9 mouse cellular contexts compared by ENCODE assay signal in genomic region chr11:75136666-75137398, GRCm38 (mm10). TPM values are rescaled to one million over a fixed set of nuclear protein-coding genes. Genes with fewer than 3 reads are reported as not detected.
A peak's percentile ranks its signal among the peaks of the same experiment; 100 is the strongest.
DNase-seq lines count a peak whose midpoint lies in the region; ATAC-seq lines count a peak whose summit lies in the region.
"Had no signal": no experiment of that assay in that cellular context is flagged by ENCODE, and none has a peak within 500 bp of the region (broad histone marks: within the 10 kb centered on the region; RNA-seq: fewer than 3 reads in every experiment).

No protein-coding gene starts in this region.

- no peaks in the 10 kb centered on the region for H3K9me3 ChIP-seq in heart, embryonic 10.5 days
- H3K9me3 ChIP-seq in limb, embryonic 13.5 days: no peaks in the 10 kb centered on the region
- H3K9me3 ChIP-seq in forebrain, embryonic 16.5 days (ENCODE audit: control insufficient read depth, low read length): no peaks in the 10 kb centered on the region
- H3K9me3 ChIP-seq: neural tube, embryonic 12.5 days had no signal

- H3K4me3 ChIP-seq in heart, embryonic 10.5 days: no peak overlapping the region
- H3K4me3 ChIP-seq in limb, embryonic 13.5 days: no peak overlapping the region
- H3K4me3 ChIP-seq in forebrain, embryonic 16.5 days (replicated peaks; ENCODE audit: low read length): no peak overlapping the region
- H3K4me3 ChIP-seq: neural tube, embryonic 12.5 days had no signal

- peaks cover 74% of the 10 kb centered on the region for H3K4me1 ChIP-seq in heart, embryonic 10.5 days
- H3K4me1 ChIP-seq in limb, embryonic 13.5 days: peaks cover 95% of the 10 kb centered on the region
- H3K4me1 ChIP-seq in forebrain, embryonic 16.5 days (replicated peaks; ENCODE audit: control insufficient read depth, insufficient read depth, low read length): peaks cover 25% of the 10 kb centered on the region

- H3K27me3 ChIP-seq in heart, embryonic 10.5 days (ENCODE audit: insufficient read depth, poor library complexity, severe bottlenecking): no peaks in the 10 kb centered on the region
- H3K27me3 ChIP-seq in limb, embryonic 13.5 days: no peaks in the 10 kb centered on the region
- no peaks in the 10 kb centered on the region for H3K27me3 ChIP-seq in forebrain, embryonic 16.5 days (replicated peaks; ENCODE audit: control insufficient read depth, insufficient read depth, low read length)
- H3K27me3 ChIP-seq: neural tube, embryonic 12.5 days had no signal

- DNase-seq in spleen, adult 12 weeks (ENCODE audit: low spot score): peak; percentile 9
- DNase-seq in spleen, postnatal 4 days (ENCODE audit: low spot score in 2 of 2): no peak
- DNase-seq in heart, embryonic 10.5 days (ENCODE audit: low spot score): no peak
- DNase-seq in spleen, postnatal 36 days (ENCODE audit: low spot score in 2 of 2): peak; percentile 50
- DNase-seq in gastrocnemius, adult 8-10 months (ENCODE audit: low spot score in 2 of 2): no peak
- DNase-seq in thymus, postnatal 36 days: no peak

- no peak overlapping the region for H3K9ac ChIP-seq in limb, embryonic 13.5 days
- H3K9ac ChIP-seq in forebrain, embryonic 16.5 days (replicated peaks; ENCODE audit: low read depth, low read length): no peak overlapping the region
- H3K9ac ChIP-seq: neural tube, embryonic 12.5 days had no signal

- H3K36me3 ChIP-seq in heart, embryonic 10.5 days: no peaks in the 10 kb centered on the region; the same call in 1 of the 2 replicates
- 0 out of 2 replicates have a peak, but pooled peaks cover 4% of the 10 kb centered on the region for H3K36me3 ChIP-seq in limb, embryonic 13.5 days
- no peaks in the 10 kb centered on the region for H3K36me3 ChIP-seq in forebrain, embryonic 16.5 days (ENCODE audit: control insufficient read depth, insufficient read depth)
- H3K36me3 ChIP-seq: neural tube, embryonic 12.5 days had no signal

- no peak overlapping the region for H3K4me2 ChIP-seq in limb, embryonic 13.5 days (replicated peaks)
- no peak overlapping the region for H3K4me2 ChIP-seq in forebrain, embryonic 16.5 days (ENCODE audit: low read length)
- H3K4me2 ChIP-seq: neural tube, embryonic 12.5 days had no signal

- no peak for ATAC-seq in limb, embryonic 13.5 days (ENCODE audit: low FRiP score, low read depth)
- ATAC-seq in forebrain, embryonic 16.5 days: no peak

- 36% methylated on average over 5 of the region's 5 CpGs for WGBS in heart, embryonic 10.5 days
- WGBS in limb, embryonic 13.5 days: 46% methylated on average over 5 of the region's 5 CpGs
- 76% methylated on average over 5 of the region's 5 CpGs for WGBS in forebrain, embryonic 16.5 days

- peak overlapping the region; percentile 36; the same call in 1 of the 2 replicates for H3K27ac ChIP-seq in heart, embryonic 10.5 days
- peak overlapping the region; percentile 48; the same call in 1 of the 2 replicates for H3K27ac ChIP-seq in limb, embryonic 13.5 days
- H3K27ac ChIP-seq in forebrain, embryonic 16.5 days (ENCODE audit: low read length): no peak overlapping the region
- H3K27ac ChIP-seq: neural tube, embryonic 12.5 days had no signal

RNA-seq across cellular contexts. Expression of gene Hic1, which starts 32.5 kb away (rescaled TPM):
- polyA plus RNA-seq in heart, embryonic 10.5 days (2016; fragmentation: Nextera tagmentation; extraction: Ambion mirVana): 1.9 and 2.1 TPM in 2 replicates
- 28.2 and 29.3 TPM in 2 replicates for polyA plus RNA-seq in limb, embryonic 13.5 days (2015; fragmentation: Nextera tagmentation; extraction: Ambion mirVana)
- total RNA-seq in gastrocnemius, adult 8-10 months (2022): 1 to 10 TPM; 2.7 to 5.0 (median 4.0) TPM
- polyA plus RNA-seq in forebrain, embryonic 16.5 days (2015; fragmentation: Nextera tagmentation; extraction: Ambion mirVana): 1.2 and 2.3 TPM in 2 replicates

RNA-seq across cellular contexts. Expression of gene Ovca2, which starts 41.8 kb away (rescaled TPM):
- 24.0 and 29.0 TPM in 2 replicates for polyA plus RNA-seq in heart, embryonic 10.5 days (2016; fragmentation: Nextera tagmentation; extraction: Ambion mirVana)
- 27.8 and 29.5 TPM in 2 replicates for polyA plus RNA-seq in limb, embryonic 13.5 days (2015; fragmentation: Nextera tagmentation; extraction: Ambion mirVana)
- total RNA-seq in gastrocnemius, adult 8-10 months (2022): 1 to 10 TPM; 2.0 to 4.5 (median 2.3) TPM
- 18.0 and 20.8 TPM in 2 replicates for polyA plus RNA-seq in forebrain, embryonic 16.5 days (2015; fragmentation: Nextera tagmentation; extraction: Ambion mirVana)

RNA-seq across cellular contexts. Expression of gene Dph1, which starts 54.2 kb away (rescaled TPM):
- 26.8 and 28.0 TPM in 2 replicates for polyA plus RNA-seq in heart, embryonic 10.5 days (2016; fragmentation: Nextera tagmentation; extraction: Ambion mirVana)
- 23.9 and 24.9 TPM in 2 replicates for polyA plus RNA-seq in limb, embryonic 13.5 days (2015; fragmentation: Nextera tagmentation; extraction: Ambion mirVana)
- 1 to 10 TPM; 4.2 to 6.9 (median 5.4) TPM for total RNA-seq in gastrocnemius, adult 8-10 months (2022)
- 15.4 and 16.1 TPM in 2 replicates for polyA plus RNA-seq in forebrain, embryonic 16.5 days (2015; fragmentation: Nextera tagmentation; extraction: Ambion mirVana)

RNA-seq across cellular contexts. Expression of gene Rtn4rl1, which starts 56.8 kb away (rescaled TPM):
- 9.7 and 16.6 TPM in 2 replicates for polyA plus RNA-seq in heart, embryonic 10.5 days (2016; fragmentation: Nextera tagmentation; extraction: Ambion mirVana)
- polyA plus RNA-seq in limb, embryonic 13.5 days (2015; fragmentation: Nextera tagmentation; extraction: Ambion mirVana): 2.3 and 3.1 TPM in 2 replicates
- total RNA-seq in gastrocnemius, adult 8-10 months (2022): 1 to 10 TPM in 1 of 4 experiments, under 1 TPM in 3; 0.63 to 1.3 (median 0.94) TPM
- 5.5 and 6.3 TPM in 2 replicates for polyA plus RNA-seq in forebrain, embryonic 16.5 days (2015; fragmentation: Nextera tagmentation; extraction: Ambion mirVana)

Comparison
In these comparisons a context has a peak if more than half of its experiments do, and no peak if none do; other contexts are left out.
1. DNase-seq: peak in spleen, adult 12 weeks (single experiment) and spleen, postnatal 36 days (2 of 2); none in spleen, postnatal 4 days (0 of 2), heart, embryonic 10.5 days (single experiment), gastrocnemius, adult 8-10 months (0 of 2) and thymus, postnatal 36 days (0 of 2).